Mouse (Mus musculus) liver, postnatal 0 days (tissue): ENCODE measurements at regions not wholly inside any gene's neighbourhood (a gene's known extent, or its start where the extent isn't known, plus 50 kb on each side); places are given as distances from the start of the nearest gene placed in this dataset.

ENCODE experiments used
- CTCF ChIP-seq: sonication (generic); IDR thresholded peaks from 2 replicates; pipeline ENCODE4 v1.5.1; 2016; ENCODE audit warnings: antibody characterized with exemption, low read depth
- EP300 ChIP-seq: IDR thresholded peaks from 2 replicates; pipeline ENCODE4 v1.6.1; 2016; ENCODE audit warnings: antibody characterized with exemption, low read depth, mild to moderate bottlenecking

DNA sequence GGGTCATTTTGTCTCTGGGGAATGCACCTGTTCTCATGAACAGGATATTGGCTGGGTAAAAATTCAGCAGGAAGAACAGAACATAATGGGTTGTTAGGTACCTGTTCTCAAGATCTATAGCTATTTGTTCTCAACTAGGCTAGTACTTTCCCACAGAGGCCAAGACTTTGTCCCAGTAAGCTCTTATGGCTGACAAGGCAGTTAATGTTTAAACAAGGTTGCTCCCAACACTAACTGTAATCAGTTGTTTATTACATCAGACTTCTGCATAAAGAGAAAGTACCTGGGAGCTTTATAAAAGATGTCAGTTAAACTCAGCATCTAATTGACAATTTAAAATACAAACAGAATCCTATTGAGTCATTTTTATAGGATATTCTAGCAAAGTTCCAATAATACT is 127.6 kb upstream of the Pln start:
- TF ChIP-seq CTCF (no peak), EP300 (no peak)
